Mouse (Mus musculus): ENCODE measurements around the gene D17H6S53E.

GRCm38 (mm10) chr17:35146139-35146538 is 20.0 kb downstream of the D17H6S53E start:
- TF ChIP-seq CTCF (IDR thresholded peaks at IDR 0.05; ENCODE audit: low read depth) (no peak), EP300 (IDR thresholded peaks at IDR 0.05; ENCODE audit: low read depth) (no peak)
